Mouse (Mus musculus): ENCODE measurements around the gene Grb10.

- no peak for TF ChIP-seq CTCF (IDR thresholded peaks at IDR 0.05; ENCODE audit: low read depth)
- TF ChIP-seq EP300 (IDR thresholded peaks at IDR 0.05; ENCODE audit: low read depth), result no peak
Measured at GRCm38 (mm10) chr11:11963065-11963464, 75.4 kb downstream of the Grb10 start.

Data from liver, postnatal 0 days (tissue).